Mouse (Mus musculus) heart, postnatal 36 days (tissue): ENCODE measurements at regions not wholly inside any gene's neighbourhood (a gene's known extent, or its start where the extent isn't known, plus 50 kb on each side); places are given as distances from the start of the nearest gene placed in this dataset.
A peak's percentile ranks its signal among the peaks of the same experiment; 100 is the strongest.

Source experiments
- DNase-seq, 2 experiments: peaks; one replicate each; pipeline ENCODE4 v3.0.0; 2021 to 2022
- intact Hi-C: fragments of 180-260 bp; cut with DNase I; formaldehyde crosslinking; loops from one replicate; pipeline ENCODE4 v1.15.1; 2025

DNA sequence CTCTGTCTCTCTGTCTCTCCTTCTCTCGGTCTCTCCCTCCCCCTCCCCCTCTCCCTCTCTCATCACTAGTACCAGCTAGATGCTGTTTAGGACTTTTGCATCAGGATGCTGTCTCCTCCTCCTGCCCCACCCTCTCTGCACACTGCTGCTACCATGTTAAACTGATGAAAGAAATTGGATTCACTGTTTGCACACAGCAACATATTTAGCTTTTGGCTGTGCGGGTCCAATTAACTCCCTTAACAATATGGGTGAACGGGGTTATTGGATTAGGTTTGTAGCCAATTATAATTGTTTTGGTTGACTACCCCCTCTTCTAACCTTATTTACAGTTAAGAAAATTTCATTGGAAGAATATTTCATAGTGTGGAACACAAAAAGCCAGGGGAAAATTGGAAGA is 424.0 kb upstream of the Sorcs1 start:
- intact Hi-C loops: no loop called here
- no peak for DNase-seq

- intact Hi-C loops: no loop called here
- DNase-seq: no peak
Observed at GRCm38 (mm10) chr19:51074762-51075161, 396.3 kb upstream of the Sorcs1 start.

GRCm38 (mm10) chr19:51059961-51060665 is 381.7 kb upstream of the Sorcs1 start:
- no peak for DNase-seq
- intact Hi-C loops: no loop called here

GRCm38 (mm10) chr19:51043544-51043943 is 365.1 kb upstream of the Sorcs1 start:
- DNase-seq: no peak
- intact Hi-C loops: no loop called here

- intact Hi-C loops: no loop called here
Observed at GRCm38 (mm10) chr19:50994471-50994870, 316.0 kb upstream of the Sorcs1 start.

DNA sequence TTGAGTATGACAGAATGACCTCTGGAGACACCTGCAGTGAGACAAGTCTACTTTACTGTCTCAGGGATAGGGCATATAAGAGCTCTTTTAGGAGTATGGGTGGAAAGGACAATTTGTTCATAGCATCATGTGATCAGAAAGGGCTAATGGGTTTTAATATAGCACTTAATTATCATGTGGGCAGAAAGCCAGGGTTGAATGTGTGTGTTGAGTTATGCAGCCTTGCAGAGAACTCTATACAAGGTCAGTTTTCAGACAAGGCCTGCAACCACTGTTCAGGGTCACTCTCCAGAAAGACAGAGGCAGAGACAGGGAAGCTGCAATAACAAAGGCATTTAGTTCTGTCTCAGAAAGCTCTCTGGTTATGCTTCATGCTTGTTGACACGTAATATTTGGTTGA is 292.6 kb upstream of the Sorcs1 start:
- intact Hi-C loops: no loop called here
- DNase-seq: no peak

More at GRCm38 (mm10) chr19:50994471-50994870, 316.0 kb upstream of the Sorcs1 start:
- no peak for DNase-seq

GRCm38 (mm10) chr19:50961910-50962309 is 283.5 kb upstream of the Sorcs1 start:
- intact Hi-C loops: no loop called here
- peak; percentile 2 to 6 for DNase-seq

DNA sequence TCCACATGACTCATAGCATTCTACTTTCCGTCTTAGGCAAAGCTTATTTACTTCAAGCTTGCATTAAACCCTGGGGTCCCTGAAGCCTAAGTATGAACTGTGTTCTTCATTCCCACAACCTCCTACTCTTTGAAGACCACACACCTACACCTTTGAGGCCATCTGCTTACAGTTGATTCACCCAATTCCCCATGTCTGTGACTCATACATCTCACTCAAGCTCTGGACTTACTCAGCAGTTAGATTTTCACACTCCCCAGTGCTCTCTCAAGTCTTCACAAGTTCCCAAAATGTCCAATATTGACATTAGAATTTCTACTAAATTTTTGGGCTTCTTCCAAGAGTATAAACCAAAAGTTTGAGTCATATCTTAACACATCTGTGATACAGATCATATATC is 266.6 kb upstream of the Sorcs1 start:
- intact Hi-C loops: no loop called here

GRCm38 (mm10) chr19:50911646-50912045 is 233.2 kb upstream of the Sorcs1 start:
- intact Hi-C loops: no loop called here
- DNase-seq: no peak

More for the DNA sequence above, 266.6 kb upstream of the Sorcs1 start:
- no peak for DNase-seq

- DNase-seq: no peak
- intact Hi-C loops: no loop called here
Observed at GRCm38 (mm10) chr19:50910674-50911073, 232.2 kb upstream of the Sorcs1 start.

DNA sequence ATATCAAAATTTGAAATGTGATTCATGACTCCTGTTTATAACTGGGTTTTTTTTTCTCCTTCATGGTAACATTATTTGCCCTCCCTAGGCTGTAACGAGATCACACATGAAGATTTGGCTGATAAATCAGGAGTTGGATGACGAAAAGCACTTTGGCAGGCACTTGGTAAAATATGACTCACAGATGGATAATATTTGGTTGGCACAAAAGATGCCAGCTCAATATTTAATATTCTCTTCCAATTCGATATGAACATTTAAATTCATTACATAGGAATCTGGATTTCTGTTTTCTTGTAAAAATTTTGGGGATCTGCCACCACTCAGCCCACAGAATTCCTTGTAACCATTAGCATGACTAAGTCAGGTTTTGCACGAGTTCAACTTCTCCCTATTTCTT is 230.3 kb upstream of the Sorcs1 start:
- intact Hi-C loops: no loop called here
- no peak for DNase-seq

DNA sequence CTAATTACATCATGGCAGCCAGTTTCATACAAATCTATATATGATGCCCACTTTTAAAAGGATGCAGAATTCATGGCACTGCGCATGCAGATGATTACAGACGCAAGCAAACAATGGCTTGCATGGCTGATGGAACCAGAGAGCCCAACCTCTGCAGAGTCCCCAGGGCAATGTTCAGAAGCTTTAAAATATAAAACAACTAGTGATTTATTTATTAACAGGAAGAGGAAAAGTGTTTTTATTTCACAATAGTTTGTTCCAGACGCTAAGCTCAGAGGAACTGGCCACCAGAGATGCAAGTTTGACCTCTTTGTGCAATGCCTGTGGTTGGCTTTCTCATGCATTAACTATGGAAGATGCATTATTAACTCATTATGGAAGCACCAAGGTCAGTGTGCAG is 215.3 kb upstream of the Sorcs1 start:
- no peak for DNase-seq
- intact Hi-C loops: no loop called here

DNA sequence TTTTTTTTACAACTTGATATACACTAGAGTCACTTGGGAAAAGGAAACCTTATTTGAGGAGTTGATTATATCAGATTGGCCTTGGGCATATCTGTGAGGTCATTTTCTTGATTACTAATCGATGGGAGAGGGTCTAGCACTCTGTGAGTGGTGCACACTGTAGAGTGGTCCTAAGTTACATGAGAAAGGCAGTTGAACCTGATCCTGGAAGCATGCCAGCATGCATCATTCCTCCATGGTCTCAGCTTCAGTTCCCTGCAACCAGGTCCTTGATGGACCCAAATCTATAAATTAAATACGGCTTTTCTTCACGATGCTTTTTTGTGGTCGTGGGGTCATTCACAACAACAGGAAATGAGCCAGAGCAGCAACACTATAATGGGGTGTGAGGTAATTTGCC is 194.2 kb upstream of the Sorcs1 start:
- intact Hi-C loops: no loop called here
- DNase-seq: no peak

DNA sequence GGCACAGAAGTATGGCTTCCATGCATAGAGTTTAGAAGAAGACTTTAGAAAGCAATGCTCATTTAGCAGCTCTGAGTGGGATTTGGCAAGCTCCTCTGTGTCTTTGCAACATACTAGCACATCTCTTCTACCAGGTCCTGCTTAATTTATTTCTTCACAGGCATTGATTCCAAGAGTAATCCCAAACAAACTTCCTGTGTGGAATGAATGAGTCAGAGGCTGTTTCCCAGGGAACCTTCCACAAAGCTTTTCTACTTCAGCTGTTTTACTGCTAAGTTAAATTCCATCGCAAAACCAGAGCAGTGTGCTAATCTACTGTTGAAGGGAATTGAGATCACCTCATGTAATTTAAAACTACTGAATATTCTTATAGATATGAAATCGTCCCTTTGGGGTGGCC is 193.7 kb upstream of the Sorcs1 start:
- intact Hi-C loops: no loop called here
- DNase-seq: no peak

DNA sequence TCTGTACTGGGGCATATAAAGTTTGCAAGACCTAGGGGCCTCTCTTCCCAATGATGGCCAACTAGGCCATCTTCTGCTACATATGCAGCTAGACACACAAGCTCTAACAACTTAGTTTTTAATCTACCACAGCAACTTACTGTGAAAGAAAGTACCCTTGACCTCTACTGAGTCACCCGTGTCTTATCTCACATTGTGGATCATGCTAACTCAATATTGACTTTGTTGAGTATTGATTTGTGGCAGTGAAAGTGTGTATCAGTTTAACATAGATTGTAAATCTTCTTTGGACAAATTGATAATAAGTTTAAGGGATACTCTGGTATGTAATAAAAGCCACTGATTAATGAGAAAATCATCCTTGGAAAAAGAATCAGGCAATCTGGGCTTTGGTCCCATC is 176.4 kb upstream of the Sorcs1 start:
- no peak for DNase-seq
- intact Hi-C loops: no loop called here

DNA sequence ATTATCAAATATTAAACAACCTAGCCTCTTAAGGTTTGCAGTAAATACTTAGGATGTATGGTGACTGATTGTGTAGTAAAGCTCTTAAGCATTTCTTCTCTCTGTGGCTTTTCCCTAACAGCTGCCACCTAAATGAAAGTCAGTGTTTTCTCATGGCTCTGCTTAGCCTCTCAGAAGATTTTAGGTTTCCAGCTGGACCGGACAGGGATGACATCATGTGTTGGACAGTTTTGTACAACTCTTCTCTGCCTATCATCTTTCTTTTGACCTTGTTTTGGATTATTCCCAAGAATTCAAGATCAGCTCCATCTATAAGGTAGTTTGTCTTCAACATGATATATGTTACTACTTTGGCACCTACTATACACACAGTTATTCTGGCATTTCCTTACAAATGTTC is 162.1 kb upstream of the Sorcs1 start:
- intact Hi-C loops: no loop called here
- DNase-seq: peak; percentile 6 to 28
